Mouse (Mus musculus): ENCODE results near the gene Crybg2. TPM values are rescaled to one million over a fixed set of nuclear protein-coding genes. Genes with fewer than 3 reads are reported as not detected.

Gene Crybg2
- polyA plus RNA-seq (2012; rRNA removed), result 0.69 and 1.0 TPM in 2 replicates

DNA sequence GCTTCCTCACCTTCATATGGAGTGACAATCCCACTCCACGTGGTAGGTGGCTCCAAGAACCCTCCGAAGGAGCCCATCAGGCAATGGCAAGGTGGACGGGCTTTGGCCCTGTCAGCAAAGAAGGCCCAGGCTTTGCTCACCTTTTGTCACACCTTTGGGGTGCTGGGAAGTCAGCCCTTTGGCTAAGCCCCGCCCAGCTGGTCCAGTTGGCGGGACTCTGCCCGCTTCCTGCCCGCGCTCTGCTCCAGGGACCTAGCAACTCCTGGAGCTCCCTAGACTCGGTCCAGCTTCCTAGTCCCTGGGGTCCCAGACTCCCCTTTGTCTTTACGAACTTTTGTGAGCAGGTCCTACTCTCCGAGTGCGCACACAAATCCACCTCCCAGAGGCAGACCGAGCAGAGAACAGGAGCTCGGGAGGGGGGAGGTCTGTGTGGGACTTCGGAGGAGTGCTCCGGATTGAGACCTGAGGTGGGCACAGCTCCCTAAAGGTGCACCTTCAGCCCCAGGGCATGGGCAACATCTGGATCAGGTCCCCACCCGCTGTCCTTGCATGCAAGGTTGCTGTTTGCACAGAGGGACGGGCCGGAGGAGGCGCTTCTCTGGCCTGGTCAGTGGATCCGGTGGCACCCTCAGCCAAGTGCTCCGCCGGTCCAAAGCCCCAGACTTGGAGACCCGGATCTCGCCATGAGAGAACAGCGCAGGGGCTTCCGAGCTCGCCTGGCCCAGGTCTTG is at the start of gene Crybg2:
Crybg2 (plus strand) TSS at position 681 of the 731 bp plus-strand sequence.
- WGBS, result 72% methylated on average over 28 of the region's 28 CpGs
- TF ChIP-seq CTCF (conservative IDR thresholded peaks at IDR 0.05; ENCODE audit: insufficient read depth, insufficient read length, low read depth, low read length), result no peak
- TF ChIP-seq POLR2A (IDR thresholded peaks at IDR 0.05; ENCODE audit: low read depth, low read length), result no peak
- no peak within 1 kb of the TSS for H3K4me3 ChIP-seq (ENCODE audit: insufficient read depth, low read depth, low read length)

DNA sequence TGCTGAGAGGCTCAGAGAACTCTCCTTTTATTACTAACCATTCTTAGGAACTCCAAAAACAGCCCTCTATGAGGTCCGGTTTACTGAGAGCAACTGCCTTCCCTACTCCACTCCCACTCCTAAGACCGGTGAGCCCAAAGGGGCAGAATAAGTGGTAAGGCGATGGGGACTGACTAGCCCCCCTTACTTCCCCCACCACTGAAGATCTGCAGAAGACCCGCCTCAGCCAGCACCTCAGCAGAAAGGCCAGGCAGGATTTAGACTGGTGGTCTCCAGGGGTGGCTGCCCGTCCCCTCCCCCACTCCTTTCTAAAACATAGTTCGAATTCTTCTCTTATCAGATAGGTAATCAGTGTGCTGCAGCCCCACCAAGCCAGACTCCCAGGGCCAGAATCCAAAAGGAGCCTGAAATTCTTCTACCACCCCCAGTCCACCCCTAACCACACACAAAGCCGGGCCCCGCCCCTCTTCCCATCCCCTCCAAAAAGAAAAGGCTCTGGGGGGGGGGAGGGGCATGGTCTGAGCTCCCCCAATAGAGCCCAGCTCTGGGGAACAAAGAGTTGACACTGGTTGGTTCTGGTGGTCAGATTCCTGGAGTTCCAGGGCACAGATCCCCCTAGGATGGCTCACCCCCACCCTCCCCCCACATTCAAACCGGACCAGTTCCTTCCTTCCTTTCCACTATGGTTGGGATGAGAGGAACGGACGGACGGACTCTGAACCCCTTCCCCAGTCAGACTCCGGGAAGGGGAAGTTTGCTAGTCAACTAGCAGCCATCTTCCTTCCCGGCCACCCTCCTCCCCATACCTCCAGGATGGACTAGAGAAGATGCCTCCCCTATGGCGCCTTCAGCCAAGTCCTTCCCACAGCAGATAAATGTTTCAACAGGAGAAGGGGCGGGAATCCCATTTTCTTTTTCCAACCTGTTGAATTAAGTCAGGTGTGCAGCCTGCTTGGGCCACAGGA is 48.9 kb upstream of the Crybg2 start:
- WGBS, result 26% methylated on average over 16 of the region's 16 CpGs
- Histone ChIP-seq H3K27ac (ENCODE audit: insufficient read depth, low read depth, low read length) (no peak overlapping the region), H3K4me3 (ENCODE audit: insufficient read depth, low read depth, low read length) (no peak overlapping the region)

More for the DNA sequence above, at the start of gene Crybg2:
- Histone ChIP-seq H3K27me3 (replicated peaks; ENCODE audit: control insufficient read depth, insufficient read depth, low read length) (no peaks in the 10 kb centered on the region), H3K4me1 (ENCODE audit: control insufficient read depth, insufficient read depth, low read length) (no peaks in the 10 kb centered on the region; the same call in 1 of the 2 replicates), H3K36me3 (ENCODE audit: control insufficient read depth, insufficient read depth, low read length) (no peaks in the 10 kb centered on the region), H3K27ac (ENCODE audit: insufficient read depth, low read depth, low read length) (no peak within 1 kb of the TSS)
- no peak for DNase-seq

GRCm38 (mm10) chr4:134012858-134013528 is 47.6 kb upstream of the Crybg2 start:
- TF ChIP-seq POLR2A (IDR thresholded peaks at IDR 0.05; ENCODE audit: low read depth, low read length), result no peak
- TF ChIP-seq CTCF (conservative IDR thresholded peaks at IDR 0.05; ENCODE audit: insufficient read depth, insufficient read length, low read depth, low read length), result no peak
- Histone ChIP-seq H3K4me3 (ENCODE audit: insufficient read depth, low read depth, low read length) (no peak overlapping the region), H3K36me3 (ENCODE audit: control insufficient read depth, insufficient read depth, low read length) (no peaks in the 10 kb centered on the region), H3K27ac (ENCODE audit: insufficient read depth, low read depth, low read length) (no peak overlapping the region), H3K4me1 (ENCODE audit: control insufficient read depth, insufficient read depth, low read length) (no peaks in the 10 kb centered on the region), H3K27me3 (replicated peaks; ENCODE audit: control insufficient read depth, insufficient read depth, low read length) (peaks cover 2% of the 10 kb centered on the region; the same call in 1 of the 2 replicates)
- DNase-seq, result no peak
- WGBS, result 43% methylated on average over 12 of the region's 12 CpGs

More for the DNA sequence above, 48.9 kb upstream of the Crybg2 start:
- no peak for TF ChIP-seq POLR2A (IDR thresholded peaks at IDR 0.05; ENCODE audit: low read depth, low read length)
- no peak for TF ChIP-seq CTCF (conservative IDR thresholded peaks at IDR 0.05; ENCODE audit: insufficient read depth, insufficient read length, low read depth, low read length)
- Histone ChIP-seq H3K27me3 (replicated peaks; ENCODE audit: control insufficient read depth, insufficient read depth, low read length) (no peaks in the 10 kb centered on the region; the same call in 1 of the 2 replicates), H3K36me3 (ENCODE audit: control insufficient read depth, insufficient read depth, low read length) (no peaks in the 10 kb centered on the region), H3K4me1 (ENCODE audit: control insufficient read depth, insufficient read depth, low read length) (no peaks in the 10 kb centered on the region)
- no peak for DNase-seq

DNA sequence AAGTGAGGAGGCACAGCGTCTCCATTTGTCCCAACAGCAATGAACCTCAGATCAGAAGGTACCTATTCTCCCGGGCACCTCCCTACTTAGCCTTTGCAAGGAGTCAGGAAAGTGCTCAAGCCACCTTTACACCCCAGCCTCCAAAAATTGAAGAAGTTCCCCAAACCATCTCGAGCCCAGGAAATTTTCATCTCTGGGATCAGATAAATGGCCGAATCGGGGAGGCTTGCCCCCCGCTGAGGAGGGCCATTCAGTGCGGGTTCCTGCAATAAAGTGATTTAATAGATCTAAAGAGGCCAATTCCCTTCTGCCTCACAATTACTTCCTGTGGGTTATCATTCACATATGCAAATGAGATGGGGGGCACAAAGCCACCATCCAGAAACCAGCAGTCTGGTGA is 44.4 kb upstream of the Crybg2 start:
- Histone ChIP-seq H3K36me3 (ENCODE audit: control insufficient read depth, insufficient read depth, low read length) (no peaks in the 10 kb centered on the region), H3K27ac (ENCODE audit: insufficient read depth, low read depth, low read length) (no peak overlapping the region), H3K4me1 (ENCODE audit: control insufficient read depth, insufficient read depth, low read length) (no peaks in the 10 kb centered on the region), H3K27me3 (replicated peaks; ENCODE audit: control insufficient read depth, insufficient read depth, low read length) (peaks cover 3% of the 10 kb centered on the region; the same call in 1 of the 2 replicates), H3K4me3 (ENCODE audit: insufficient read depth, low read depth, low read length) (no peak overlapping the region)
- 18% methylated on average over 7 of the region's 7 CpGs for WGBS
- no peak for DNase-seq
- TF ChIP-seq POLR2A (IDR thresholded peaks at IDR 0.05; ENCODE audit: low read depth, low read length) (no peak), CTCF (conservative IDR thresholded peaks at IDR 0.05; ENCODE audit: insufficient read depth, insufficient read length, low read depth, low read length) (no peak)

GRCm38 (mm10) chr4:134016767-134017166 is 43.8 kb upstream of the Crybg2 start:
- TF ChIP-seq CTCF (conservative IDR thresholded peaks at IDR 0.05; ENCODE audit: insufficient read depth, insufficient read length, low read depth, low read length), result no peak
- TF ChIP-seq POLR2A (IDR thresholded peaks at IDR 0.05; ENCODE audit: low read depth, low read length), result no peak
- 7% methylated on average over 8 of the region's 8 CpGs for WGBS
- no peaks in the 10 kb centered on the region for H3K36me3 ChIP-seq (ENCODE audit: control insufficient read depth, insufficient read depth, low read length)
- H3K27me3 ChIP-seq (replicated peaks; ENCODE audit: control insufficient read depth, insufficient read depth, low read length), result peaks cover 3% of the 10 kb centered on the region; the same call in 1 of the 2 replicates
- DNase-seq, result no peak
- no peak overlapping the region for H3K27ac ChIP-seq (ENCODE audit: insufficient read depth, low read depth, low read length)
- no peaks in the 10 kb centered on the region for H3K4me1 ChIP-seq (ENCODE audit: control insufficient read depth, insufficient read depth, low read length)
- no peak overlapping the region for H3K4me3 ChIP-seq (ENCODE audit: insufficient read depth, low read depth, low read length)

DNA sequence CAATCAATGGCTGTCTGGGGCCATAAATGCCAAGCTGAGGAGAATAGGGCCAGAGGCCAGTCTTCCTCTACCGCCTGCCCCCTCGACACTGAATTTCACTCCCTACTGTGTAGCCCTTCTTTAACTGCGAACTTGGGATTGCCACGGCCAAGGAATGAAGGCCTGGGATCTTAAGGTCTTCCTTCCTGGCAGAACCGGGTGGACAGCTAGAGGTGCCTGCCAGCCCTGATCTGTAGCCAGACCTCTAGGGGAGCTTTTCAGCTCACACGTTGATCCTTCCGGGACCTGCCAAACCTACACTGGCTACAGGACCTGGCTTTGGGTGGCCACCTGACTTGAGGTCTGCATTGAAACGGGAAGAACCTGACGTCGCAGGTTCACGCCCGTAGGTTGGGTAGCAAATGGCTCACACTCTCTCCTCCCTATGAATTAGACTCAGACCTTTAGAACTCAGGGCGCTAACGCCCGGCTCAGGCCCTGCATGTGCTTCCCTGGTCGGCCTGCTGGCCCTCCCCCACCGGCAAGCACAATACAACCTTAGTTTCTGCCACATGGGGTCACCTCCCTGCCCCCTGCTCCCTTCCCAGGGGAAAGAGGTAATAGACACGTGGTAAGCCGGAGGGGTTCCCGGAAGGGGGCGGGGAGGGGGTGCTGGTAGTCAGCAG is 43.3 kb upstream of the Crybg2 start:
- TF ChIP-seq CTCF (conservative IDR thresholded peaks at IDR 0.05; ENCODE audit: insufficient read depth, insufficient read length, low read depth, low read length) (no peak), POLR2A (IDR thresholded peaks at IDR 0.05; ENCODE audit: low read depth, low read length) (no peak)
- Histone ChIP-seq H3K27me3 (replicated peaks; ENCODE audit: control insufficient read depth, insufficient read depth, low read length) (peaks cover 3% of the 10 kb centered on the region; the same call in 1 of the 2 replicates), H3K4me1 (ENCODE audit: control insufficient read depth, insufficient read depth, low read length) (no peaks in the 10 kb centered on the region), H3K4me3 (ENCODE audit: insufficient read depth, low read depth, low read length) (no peak overlapping the region), H3K36me3 (ENCODE audit: control insufficient read depth, insufficient read depth, low read length) (no peaks in the 10 kb centered on the region), H3K27ac (ENCODE audit: insufficient read depth, low read depth, low read length) (no peak overlapping the region)
- DNase-seq, result no peak
- 3% methylated on average over 21 of the region's 21 CpGs for WGBS

All from kidney, adult 2 months (tissue).